Mouse (Mus musculus) cerebellum, adult 2 months (tissue): ENCODE results near the gene Man1c1. TPM values are rescaled to one million over a fixed set of nuclear protein-coding genes. Genes with fewer than 3 reads are reported as not detected.

ENCODE experiments used
- DNase-seq, 2 experiments: peaks; one replicate each; pipeline ENCODE4 v3.0.0; 2021
- H3K27ac ChIP-seq: fragments of 200-500 bp; 2 replicates; pipeline ENCODE4 v1.5.1; 2012; ENCODE audit warnings: low read length, control low read depth, inconsistent platforms; ENCODE audit not compliant: insufficient read depth
- H3K27me3 ChIP-seq: fragments of 200-500 bp; 2 replicates; pipeline ENCODE4 v1.6.1; 2012; ENCODE audit warnings: inconsistent platforms, mild to moderate bottlenecking, low read length, moderate library complexity; ENCODE audit not compliant: control insufficient read depth, insufficient read depth
- H3K4me1 ChIP-seq: fragments of 200-500 bp; 2 replicates; pipeline ENCODE4 v1.6.1; 2011; ENCODE audit warnings: low read length; ENCODE audit not compliant: control insufficient read depth, insufficient read depth
- H3K4me3 ChIP-seq: fragments of 200-500 bp; replicated peaks from 2 replicates; pipeline ENCODE3; 2011; ENCODE audit warnings: mild to moderate bottlenecking, low read depth, low read length, control low read depth; ENCODE audit not compliant: insufficient read depth
- CTCF ChIP-seq: fragments of 200-500 bp; IDR thresholded peaks from 2 replicates; pipeline ENCODE4 v1.5.1; 2011; ENCODE audit warnings: low read depth, mild to moderate bottlenecking, control low read depth, low read length, moderate library complexity, borderline replicate concordance; ENCODE audit not compliant: insufficient read depth
- POLR2A ChIP-seq: fragments of 200-500 bp; IDR thresholded peaks from 2 replicates; pipeline ENCODE4 v1.6.1; 2011; ENCODE audit warnings: low read length, control low read depth, borderline replicate concordance; ENCODE audit not compliant: insufficient read depth
- WGBS: fragments of 180-500 bp; shearing (Covaris S2); methylation state at CpG from one replicate; pipeline ENCODE4 v1.1.7; 2018; 5-methylcytosine and 5-hydroxymethylcytosine counted together
- polyA plus RNA-seq: library from polyadenylated mRNA; depleted of rRNA; stranded (reverse); fragments of >200 nt; gene quantifications from 2 replicates; pipeline ENCODE4 v1.2.3, GENCODE M21; 2012; rRNA removed

Man1c1 gene
- polyA plus RNA-seq = 30.1 and 36.3 TPM in 2 replicates

GRCm38 (mm10) chr4:134703835-134704546 lies at the start of gene Man1c1:
Gene Man1c1, minus strand, starts transcription at chr4:134704290.
- peak; percentile 98 for DNase-seq
- peaks cover 9% of the 10 kb centered on the region for H3K4me1 ChIP-seq
- no peaks in the 10 kb centered on the region for H3K27me3 ChIP-seq
- H3K27ac ChIP-seq = peak within 1 kb of the TSS; percentile 53
- TF ChIP-seq POLR2A (peak; percentile 60), CTCF (no peak)
- peak within 1 kb of the TSS; percentile 83 for H3K4me3 ChIP-seq
- under 1% methylated on average over 73 of the region's 81 CpGs for WGBS

GRCm38 (mm10) chr4:134753516-134754261 lies 49.6 kb upstream of the Man1c1 start:
- WGBS = 59% methylated on average over 17 of the region's 17 CpGs
- Histone ChIP-seq H3K4me1 (peaks cover 5% of the 10 kb centered on the region; the same call in 1 of the 2 replicates), H3K4me3 (no peak overlapping the region), H3K27me3 (no peaks in the 10 kb centered on the region), H3K27ac (no peak overlapping the region)
- TF ChIP-seq CTCF = no peak
- DNase-seq = no peak

GRCm38 (mm10) chr4:134752911-134753426 lies 48.9 kb upstream of the Man1c1 start:
- Histone ChIP-seq H3K27me3 (no peaks in the 10 kb centered on the region), H3K4me1 (peaks cover 5% of the 10 kb centered on the region; the same call in 1 of the 2 replicates), H3K27ac (no peak overlapping the region), H3K4me3 (no peak overlapping the region)
- TF ChIP-seq POLR2A (no peak), CTCF (no peak)
- 52% methylated on average over 11 of the region's 11 CpGs for WGBS
- no peak for DNase-seq

GRCm38 (mm10) chr4:134751682-134752380 lies 47.7 kb upstream of the Man1c1 start:
- H3K4me1 ChIP-seq = peaks cover 10% of the 10 kb centered on the region
- no peaks in the 10 kb centered on the region for H3K27me3 ChIP-seq
- no peak for DNase-seq
- TF ChIP-seq POLR2A (no peak), CTCF (no peak)
- 91% methylated on average over 18 of the region's 18 CpGs for WGBS
- no peak overlapping the region for H3K4me3 ChIP-seq
- H3K27ac ChIP-seq = no peak overlapping the region

- Histone ChIP-seq H3K27ac (no peak overlapping the region), H3K27me3 (no peaks in the 10 kb centered on the region), H3K4me1 (peaks cover 15% of the 10 kb centered on the region), H3K4me3 (no peak overlapping the region)
- DNase-seq = no peak
- WGBS = 79% methylated on average over 6 of the region's 6 CpGs
- no peak for TF ChIP-seq POLR2A
- no peak for TF ChIP-seq CTCF
These were observed 46.7 kb upstream of the Man1c1 start for GRCm38 (mm10) chr4:134750825-134751224.

GRCm38 (mm10) chr4:134750263-134750662 lies 46.2 kb upstream of the Man1c1 start:
- TF ChIP-seq CTCF (no peak), POLR2A (no peak)
- DNase-seq = no peak
- WGBS = 74% methylated on average over 5 of the region's 5 CpGs

GRCm38 (mm10) chr4:134749301-134750030 lies 45.4 kb upstream of the Man1c1 start:
- H3K4me3 ChIP-seq = no peak overlapping the region
- no peaks in the 10 kb centered on the region for H3K27me3 ChIP-seq
- peaks cover 26% of the 10 kb centered on the region for H3K4me1 ChIP-seq
- WGBS = 74% methylated on average over 21 of the region's 21 CpGs
- DNase-seq = no peak
- TF ChIP-seq POLR2A = no peak
- peak; percentile 65; the same call in 1 of the 2 replicates for TF ChIP-seq CTCF
- no peak overlapping the region for H3K27ac ChIP-seq

More at GRCm38 (mm10) chr4:134750263-134750662, 46.2 kb upstream of the Man1c1 start:
- no peaks in the 10 kb centered on the region for H3K27me3 ChIP-seq
- H3K4me3 ChIP-seq = no peak overlapping the region
- no peak overlapping the region for H3K27ac ChIP-seq
- peaks cover 20% of the 10 kb centered on the region for H3K4me1 ChIP-seq
